In genomic region chr19:47460120-47460960, GRCm38 (mm10) we compare ENCODE assay signal across 9 mouse cellular contexts. TPM values are rescaled to one million over a fixed set of nuclear protein-coding genes. Genes with fewer than 3 reads are reported as not detected.
A peak's percentile ranks its signal among the peaks of the same experiment; 100 is the strongest.
DNase-seq lines count a peak whose midpoint lies in the region; ATAC-seq lines count a peak whose summit lies in the region.
"Had no signal": no experiment of that assay in that cellular context is flagged by ENCODE, and none has a peak within 500 bp of the region (broad histone marks: within the 10 kb centered on the region; RNA-seq: fewer than 3 reads in every experiment).

No protein-coding gene starts in this region.

- peak overlapping the region; percentile 5; the same call in 1 of the 2 replicates for H3K4me2 ChIP-seq in hindbrain, embryonic 14.5 days (replicated peaks)
- peak overlapping the region; percentile 20; the same call in 1 of the 2 replicates for H3K4me2 ChIP-seq in embryonic facial prominence, embryonic 13.5 days
- H3K4me2 ChIP-seq in intestine, embryonic 15.5 days (replicated peaks): peak overlapping the region; percentile 28

- H3K36me3 ChIP-seq in hindbrain, embryonic 14.5 days (replicated peaks; ENCODE audit: control insufficient read depth, insufficient read depth): no peaks in the 10 kb centered on the region
- H3K36me3 ChIP-seq in hindbrain, embryonic 10.5 days: peaks cover 17% of the 10 kb centered on the region
- H3K36me3 ChIP-seq in embryonic facial prominence, embryonic 13.5 days: 0 out of 2 replicates have a peak, but pooled peaks cover 6% of the 10 kb centered on the region
- no peaks in the 10 kb centered on the region for H3K36me3 ChIP-seq in intestine, embryonic 15.5 days

- no peak for ATAC-seq in hindbrain, embryonic 14.5 days (ENCODE audit: low FRiP score)
- ATAC-seq in embryonic facial prominence, embryonic 13.5 days (ENCODE audit: insufficient number of reproducible peaks, insufficient read depth, low FRiP score, low TSS enrichment, low read depth): no peak
- no peak for ATAC-seq in intestine, embryonic 15.5 days
- no peak for ATAC-seq in megakaryocyte-erythroid progenitor cell, adult 5-6 weeks (replicated peaks; ENCODE audit: low FRiP score, low TSS enrichment, poor library complexity, severe bottlenecking)

- H3K27ac ChIP-seq in hindbrain, embryonic 14.5 days: no peak overlapping the region
- H3K27ac ChIP-seq in hindbrain, embryonic 10.5 days: no peak overlapping the region
- H3K27ac ChIP-seq in embryonic facial prominence, embryonic 13.5 days: no peak overlapping the region; the same call in 1 of the 2 replicates
- peak overlapping the region; percentile 29 for H3K27ac ChIP-seq in intestine, embryonic 15.5 days

- no peaks in the 10 kb centered on the region for H3K27me3 ChIP-seq in hindbrain, embryonic 14.5 days (ENCODE audit: control insufficient read depth, insufficient read depth, low read length)
- H3K27me3 ChIP-seq in hindbrain, embryonic 10.5 days (ENCODE audit: insufficient read depth, poor library complexity, severe bottlenecking): peaks cover 6% of the 10 kb centered on the region; the same call in 1 of the 2 replicates
- no peaks in the 10 kb centered on the region for H3K27me3 ChIP-seq in embryonic facial prominence, embryonic 13.5 days
- no peaks in the 10 kb centered on the region for H3K27me3 ChIP-seq in intestine, embryonic 15.5 days (replicated peaks)

- H3K9me3 ChIP-seq in hindbrain, embryonic 14.5 days (ENCODE audit: control insufficient read depth, low read length): no peaks in the 10 kb centered on the region
- H3K9me3 ChIP-seq in hindbrain, embryonic 10.5 days: peaks cover 4% of the 10 kb centered on the region; the same call in 1 of the 2 replicates
- no peaks in the 10 kb centered on the region for H3K9me3 ChIP-seq in embryonic facial prominence, embryonic 13.5 days
- H3K9me3 ChIP-seq in intestine, embryonic 15.5 days: no peaks in the 10 kb centered on the region

- no peak overlapping the region for H3K9ac ChIP-seq in hindbrain, embryonic 14.5 days
- 0 out of 2 replicates have a peak overlapping the region, but pooled peaks have one; percentile 12 for H3K9ac ChIP-seq in embryonic facial prominence, embryonic 13.5 days
- H3K9ac ChIP-seq in intestine, embryonic 15.5 days: no peak overlapping the region

- 58% methylated on average over 19 of the region's 19 CpGs for WGBS in hindbrain, embryonic 14.5 days
- WGBS in hindbrain, embryonic 10.5 days: 67% methylated on average over 19 of the region's 19 CpGs
- 65% methylated on average over 19 of the region's 19 CpGs for WGBS in embryonic facial prominence, embryonic 13.5 days
- 28% methylated on average over 19 of the region's 19 CpGs for WGBS in intestine, embryonic 15.5 days

- H3K4me3 ChIP-seq in hindbrain, embryonic 14.5 days (replicated peaks; ENCODE audit: low read length): no peak overlapping the region
- H3K4me3 ChIP-seq in hindbrain, embryonic 10.5 days: no peak overlapping the region
- no peak overlapping the region for H3K4me3 ChIP-seq in embryonic facial prominence, embryonic 13.5 days
- no peak overlapping the region for H3K4me3 ChIP-seq in intestine, embryonic 15.5 days (replicated peaks)

- H3K4me1 ChIP-seq in hindbrain, embryonic 14.5 days (replicated peaks; ENCODE audit: control insufficient read depth, insufficient read depth, low read length): peaks cover 27% of the 10 kb centered on the region
- peaks cover 94% of the 10 kb centered on the region for H3K4me1 ChIP-seq in hindbrain, embryonic 10.5 days (replicated peaks)
- peaks cover 62% of the 10 kb centered on the region for H3K4me1 ChIP-seq in embryonic facial prominence, embryonic 13.5 days
- peaks cover 60% of the 10 kb centered on the region for H3K4me1 ChIP-seq in intestine, embryonic 15.5 days (replicated peaks)

- DNase-seq in hindbrain, embryonic 14.5 days (ENCODE audit: low spot score): no peak
- no peak for DNase-seq in hindbrain, embryonic 10.5 days (ENCODE audit: low spot score)
- peak; percentile 76 for DNase-seq in lung, postnatal 36 days
- no peak for DNase-seq in right cerebral cortex, postnatal 10 days (ENCODE audit: low spot score in 2 of 2)
- no peak for DNase-seq in layer of hippocampus, adult 18-20 months (ENCODE audit: low spot score in 2 of 2)
- DNase-seq: cerebellum, adult 11 months had no signal

RNA-seq across cellular contexts. Expression of gene Sh3pxd2a, which starts 3.9 kb away (rescaled TPM):
- polyA plus RNA-seq in hindbrain, embryonic 14.5 days (2014; fragmentation: Nextera tagmentation; extraction: Ambion mirVana): 2.8 and 3.0 TPM in 2 replicates
- 2.7 TPM in 2 replicates for polyA plus RNA-seq in hindbrain, embryonic 10.5 days (2016; fragmentation: Nextera tagmentation; extraction: Ambion mirVana)
- polyA plus RNA-seq in embryonic facial prominence, embryonic 13.5 days (2015; fragmentation: Nextera tagmentation; extraction: Ambion mirVana): 9.4 and 10.0 TPM in 2 replicates
- polyA plus RNA-seq in intestine, embryonic 15.5 days (2015; fragmentation: Nextera tagmentation; extraction: Ambion mirVana): 4.8 and 5.0 TPM in 2 replicates
- 0.55 and 0.96 TPM in 2 replicates for total RNA-seq in megakaryocyte-erythroid progenitor cell, adult 5-6 weeks (2014; fragmentation: Nextera tagmentation)
- total RNA-seq in megakaryocyte-erythroid progenitor cell, adult 5-6 weeks (2017): 0.34 and 1.0 TPM in 2 replicates
- 10 to 100 TPM; 33.4 to 35.4 TPM for total RNA-seq in layer of hippocampus, adult 18-20 months (2021)
